Mouse (Mus musculus) layer of hippocampus, postnatal 14 days (tissue): Measurements from ENCODE around the gene Fscn2. TPM values are rescaled to one million over a fixed set of nuclear protein-coding genes. Genes with fewer than 3 reads are reported as not detected.
"Not testable (repeated sequence)": the region's sequence is repeated elsewhere in the genome, so short reads cannot be mapped to it uniquely, and the experiment has no call there.

ENCODE experiments used
- DNase-seq, 2 experiments: peaks; one replicate each; pipeline ENCODE4 v3.0.0; 2021 to 2022; ENCODE audit warnings: low spot score in 2 of 2, mixed read lengths in 1 of 2
- total RNA-seq, 2 experiments: library from RNA; stranded (reverse); gene quantifications; 2 replicates each; pipeline ENCODE4 v1.2.3; 2021

Gene Fscn2
- total RNA-seq, 2 experiments from 2014 or later, result 0.48 to 0.67 TPM

GRCm38 (mm10) chr11:120345067-120345681, 16.2 kb upstream of the Fscn2 start:
- no peak for DNase-seq

GRCm38 (mm10) chr11:120346383-120347034, 14.8 kb upstream of the Fscn2 start:
- DNase-seq, result not testable (repeated sequence)

DNA sequence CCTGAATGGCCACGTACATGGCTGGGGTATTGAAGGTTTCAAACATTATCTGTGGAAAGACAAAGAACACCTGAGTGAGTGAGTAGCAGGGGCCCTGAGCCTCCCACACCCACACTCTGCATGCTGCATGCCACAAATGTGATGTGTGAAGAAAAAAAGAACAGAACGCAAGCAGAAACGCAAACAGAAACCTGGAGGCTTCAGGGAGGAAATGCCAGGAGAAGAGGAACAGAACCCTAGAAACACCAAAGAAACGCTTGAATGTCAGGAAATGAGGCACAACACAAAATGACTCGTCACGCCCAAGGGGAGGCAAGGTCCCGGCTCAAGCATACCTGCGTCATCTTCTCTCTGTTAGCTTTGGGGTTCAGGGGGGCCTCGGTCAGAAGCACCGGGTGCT, 14.0 kb upstream of the Fscn2 start:
- no peak for DNase-seq

- DNase-seq, result peak; percentile 85 to 89
These were observed 13.3 kb upstream of the Fscn2 start, which contains the start of gene Actg1 for GRCm38 (mm10) chr11:120347791-120348683. Gene Actg1, minus strand, starts transcription at chr11:120348542.

GRCm38 (mm10) chr11:120348684-120349370, 12.5 kb upstream of the Fscn2 start:
- no peak for DNase-seq

DNA sequence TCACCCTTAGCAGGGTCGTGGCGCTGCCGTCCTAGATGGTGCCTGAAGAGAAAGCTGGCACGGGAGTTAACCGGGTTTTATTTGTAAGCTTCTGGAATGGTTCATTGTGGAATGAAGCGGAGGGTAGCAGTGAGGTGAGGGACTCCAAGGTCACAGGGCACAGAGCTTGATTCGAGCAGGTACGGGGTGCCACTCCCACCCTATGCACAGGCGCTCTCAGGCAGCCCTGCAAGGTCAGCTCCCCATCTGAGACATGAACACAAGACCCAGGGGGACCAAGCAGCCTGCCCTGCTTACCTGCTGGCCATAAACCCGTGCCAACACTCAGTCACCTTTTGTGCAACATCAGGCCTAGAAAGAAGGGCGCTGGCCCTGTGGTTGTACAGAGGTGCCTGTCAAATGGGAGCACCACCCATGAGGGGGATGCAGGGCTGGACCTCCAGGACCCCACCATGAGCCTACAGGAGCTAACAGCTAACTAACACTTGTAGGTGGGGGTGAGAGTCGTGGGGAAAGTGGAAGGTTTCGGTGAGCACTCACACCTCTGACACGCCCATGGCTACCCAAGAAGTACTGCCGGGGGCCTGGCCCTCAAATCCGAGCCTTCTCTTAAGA, 11.9 kb upstream of the Fscn2 start:
- DNase-seq, result no peak

GRCm38 (mm10) chr11:120349986-120350702, 11.2 kb upstream of the Fscn2 start:
- DNase-seq, result peak; percentile 75 to 80

DNA sequence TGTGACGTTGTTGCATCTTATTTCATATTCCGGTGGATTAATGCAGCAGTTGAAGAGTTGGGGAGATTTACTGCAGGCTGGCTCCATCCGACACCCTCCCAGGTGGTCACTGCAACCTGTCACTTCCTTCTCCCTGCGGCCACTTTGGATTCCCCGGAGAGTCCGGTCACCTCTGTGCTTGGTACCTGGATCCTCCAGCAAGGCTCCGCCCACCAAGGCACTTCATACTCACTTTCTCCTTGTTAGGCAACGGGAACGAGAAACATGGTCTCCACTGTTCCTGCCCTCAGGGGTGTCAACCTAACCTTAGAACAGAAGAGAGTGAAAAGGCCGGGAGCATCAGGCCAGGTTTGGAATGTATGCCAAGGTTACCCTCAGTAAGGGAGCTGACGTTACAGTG, 10.6 kb upstream of the Fscn2 start:
- DNase-seq, result no peak

- DNase-seq, result no peak
These were observed 9.9 kb upstream of the Fscn2 start for GRCm38 (mm10) chr11:120351250-120352092.

DNA sequence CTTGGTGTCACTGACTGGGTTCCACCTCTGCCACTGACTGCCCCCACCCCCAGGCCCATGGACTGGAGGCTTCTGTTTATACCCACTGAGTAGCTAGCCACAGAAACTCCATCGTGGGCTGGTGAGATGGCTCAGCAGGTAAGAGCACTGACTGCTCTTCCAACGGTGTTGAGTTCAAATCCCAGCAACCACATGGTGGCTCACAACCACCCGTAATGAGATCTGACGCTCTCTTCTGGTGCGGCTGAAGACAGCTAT, 9.3 kb upstream of the Fscn2 start:
- DNase-seq, result not testable (repeated sequence)

- no peak for DNase-seq
These were observed 8.6 kb upstream of the Fscn2 start for GRCm38 (mm10) chr11:120352571-120353290.

DNA sequence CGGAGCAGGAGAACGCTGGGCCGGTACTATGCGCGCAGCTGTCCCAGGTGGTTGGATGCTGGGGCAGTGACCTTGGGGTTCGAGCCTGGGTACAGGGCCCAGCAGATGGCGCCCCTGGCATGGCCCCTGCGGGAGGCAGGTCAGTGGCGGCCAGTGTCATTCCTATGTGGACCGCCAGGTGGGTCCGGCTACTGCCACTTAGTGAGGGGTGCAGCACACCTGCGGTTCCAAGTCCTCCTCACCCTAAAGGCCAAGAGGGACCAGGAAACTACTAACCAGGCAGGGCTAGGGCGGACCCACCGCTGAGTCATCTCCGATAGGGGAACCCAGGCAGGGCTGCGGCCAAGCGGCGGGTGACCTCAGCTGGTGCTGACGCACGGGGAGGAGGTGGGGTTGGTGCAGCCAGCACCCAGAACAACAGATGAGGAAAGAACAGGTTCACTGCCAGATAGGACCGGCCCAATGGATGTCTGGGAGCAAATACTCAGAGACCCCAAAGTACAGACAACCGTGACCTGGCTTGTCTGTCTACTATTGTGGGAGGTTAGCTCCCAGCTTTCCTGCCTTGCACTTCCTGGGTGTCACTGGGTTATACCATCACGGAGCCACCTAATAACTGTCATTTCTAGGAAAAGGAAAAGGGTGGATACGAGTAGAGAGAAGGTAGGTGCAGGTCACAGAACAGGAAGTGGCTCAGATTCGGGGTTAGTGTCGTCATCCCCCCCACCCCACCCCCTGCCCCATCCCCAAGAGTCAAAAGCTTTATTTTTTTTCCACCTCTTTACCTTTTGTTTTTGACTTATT, 7.6 kb upstream of the Fscn2 start:
- no peak for DNase-seq

- no peak for DNase-seq
These were observed 6.7 kb upstream of the Fscn2 start for GRCm38 (mm10) chr11:120354304-120355276.

DNA sequence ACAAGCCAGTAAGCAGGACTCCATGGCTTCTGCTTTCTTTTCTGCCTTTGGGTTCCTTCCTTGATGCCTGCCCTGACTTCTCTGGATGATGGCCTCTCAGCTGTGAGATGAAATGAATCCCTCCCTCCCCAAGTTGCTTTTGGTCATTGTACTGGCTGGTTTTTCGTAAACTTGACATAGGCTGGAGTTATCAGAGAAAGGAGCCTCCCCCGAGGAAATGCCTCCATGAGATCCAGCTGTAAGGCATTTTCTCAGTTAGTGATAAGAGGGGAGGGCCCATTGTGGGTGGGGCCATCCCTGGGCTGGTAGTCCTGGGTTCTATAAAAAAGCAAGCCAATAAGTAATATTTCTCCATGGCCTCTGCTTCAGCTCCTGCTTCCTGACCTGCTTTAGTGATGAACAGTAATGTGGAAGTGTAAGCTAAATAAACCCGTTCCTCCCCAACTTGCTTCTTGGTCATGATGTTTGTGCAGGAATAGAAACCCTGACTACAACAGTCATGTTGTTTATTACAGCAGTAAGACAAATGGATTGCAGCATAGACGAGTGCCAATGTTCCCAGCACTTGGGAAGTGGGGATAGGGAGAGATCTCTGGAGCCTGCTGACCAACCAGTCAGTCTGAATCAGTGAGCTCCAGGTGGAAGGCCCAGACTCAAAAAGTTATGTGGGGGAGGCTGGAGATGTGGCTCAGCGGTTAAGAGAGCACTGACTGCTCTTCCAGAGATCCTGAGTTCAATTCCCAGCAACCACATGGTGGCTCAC, 5.9 kb upstream of the Fscn2 start:
- DNase-seq, result no peak

GRCm38 (mm10) chr11:120356319-120356840, 5.0 kb upstream of the Fscn2 start:
- no peak for DNase-seq

- DNase-seq, result no peak
These were observed 4.4 kb upstream of the Fscn2 start for GRCm38 (mm10) chr11:120356900-120357299.
